Mouse (Mus musculus): ENCODE results near the gene Zswim3. TPM values are rescaled to one million over a fixed set of nuclear protein-coding genes. Genes with fewer than 3 reads are reported as not detected.
A peak's percentile ranks its signal among the peaks of the same experiment; 100 is the strongest.

Gene Zswim3
- total RNA-seq (2021) = 1 to 10 TPM; 8.9 to 9.0 TPM

GRCm38 (mm10) chr2:164804533-164805331, at the start of gene Zswim3, which contains the start of gene Acot8:
Zswim3 (plus strand) TSS chr2:164805098.
Acot8 (minus strand) TSS chr2:164804882.
- DNase-seq (ENCODE audit: extremely low spot score in 1 of 2, low spot score in 2 of 2) = peak; percentile 97 to 99
- intact Hi-C loops (cut with DNase I) = no loop called here

- no peak for DNase-seq (ENCODE audit: extremely low spot score in 1 of 2, low spot score in 2 of 2)
- intact Hi-C loops (cut with DNase I) = no loop called here
Measured at GRCm38 (mm10) chr2:164757841-164758240, 47.1 kb upstream of the Zswim3 start.

GRCm38 (mm10) chr2:164758692-164759091, 46.2 kb upstream of the Zswim3 start:
- intact Hi-C loops (cut with DNase I) = no loop called here
- DNase-seq (ENCODE audit: extremely low spot score in 1 of 2, low spot score in 2 of 2) = no peak

GRCm38 (mm10) chr2:164760059-164760833, 44.7 kb upstream of the Zswim3 start:
- intact Hi-C loops (cut with DNase I) = no loop called here

GRCm38 (mm10) chr2:164761502-164761901, 43.4 kb upstream of the Zswim3 start:
- no peak for DNase-seq (ENCODE audit: extremely low spot score in 1 of 2, low spot score in 2 of 2)
- intact Hi-C loops (cut with DNase I) = no loop called here

More at GRCm38 (mm10) chr2:164760059-164760833, 44.7 kb upstream of the Zswim3 start:
- DNase-seq (ENCODE audit: extremely low spot score in 1 of 2, low spot score in 2 of 2) = no peak

GRCm38 (mm10) chr2:164761971-164762370, 42.9 kb upstream of the Zswim3 start:
- intact Hi-C loops (cut with DNase I) = no loop called here

GRCm38 (mm10) chr2:164762593-164762992, 42.3 kb upstream of the Zswim3 start:
- DNase-seq (ENCODE audit: extremely low spot score in 1 of 2, low spot score in 2 of 2) = no peak
- intact Hi-C loops (cut with DNase I) = no loop called here

More at GRCm38 (mm10) chr2:164761971-164762370, 42.9 kb upstream of the Zswim3 start:
- no peak for DNase-seq (ENCODE audit: extremely low spot score in 1 of 2, low spot score in 2 of 2)

GRCm38 (mm10) chr2:164765841-164766240, 39.1 kb upstream of the Zswim3 start:
- DNase-seq (ENCODE audit: extremely low spot score in 1 of 2, low spot score in 2 of 2) = no peak
- intact Hi-C loops (cut with DNase I) = no loop called here

GRCm38 (mm10) chr2:164767812-164768540, 36.9 kb upstream of the Zswim3 start:
- intact Hi-C loops (cut with DNase I) = no loop called here
- no peak for DNase-seq (ENCODE audit: extremely low spot score in 1 of 2, low spot score in 2 of 2)

- intact Hi-C loops (cut with DNase I) = no loop called here
- DNase-seq (ENCODE audit: extremely low spot score in 1 of 2, low spot score in 2 of 2) = peak; percentile 98 to 100
Measured at GRCm38 (mm10) chr2:164769258-164770037, 35.5 kb upstream of the Zswim3 start, which contains the start of gene Ube2c. Ube2c (plus strand) TSS chr2:164769898.

- intact Hi-C loops (cut with DNase I) = no loop called here
Measured at GRCm38 (mm10) chr2:164770279-164770678, 34.6 kb upstream of the Zswim3 start.

GRCm38 (mm10) chr2:164771123-164771522, 33.8 kb upstream of the Zswim3 start:
- intact Hi-C loops (cut with DNase I) = no loop called here
- DNase-seq (ENCODE audit: extremely low spot score in 1 of 2, low spot score in 2 of 2) = no peak

More at GRCm38 (mm10) chr2:164770279-164770678, 34.6 kb upstream of the Zswim3 start:
- DNase-seq (ENCODE audit: extremely low spot score in 1 of 2, low spot score in 2 of 2) = no peak

- intact Hi-C loops (cut with DNase I) = no loop called here
- no peak for DNase-seq (ENCODE audit: extremely low spot score in 1 of 2, low spot score in 2 of 2)
Measured at GRCm38 (mm10) chr2:164773229-164773988, 31.5 kb upstream of the Zswim3 start.

- intact Hi-C loops (cut with DNase I) = no loop called here
- no peak for DNase-seq (ENCODE audit: extremely low spot score in 1 of 2, low spot score in 2 of 2)
Measured at GRCm38 (mm10) chr2:164773989-164774364, 30.9 kb upstream of the Zswim3 start.

GRCm38 (mm10) chr2:164776130-164776529, 28.8 kb upstream of the Zswim3 start:
- no peak for DNase-seq (ENCODE audit: extremely low spot score in 1 of 2, low spot score in 2 of 2)
- intact Hi-C loops (cut with DNase I) = no loop called here

- intact Hi-C loops (cut with DNase I) = no loop called here
- no peak for DNase-seq (ENCODE audit: extremely low spot score in 1 of 2, low spot score in 2 of 2)
Measured at GRCm38 (mm10) chr2:164776801-164777200, 28.1 kb upstream of the Zswim3 start.

- DNase-seq (ENCODE audit: extremely low spot score in 1 of 2, low spot score in 2 of 2) = no peak
- intact Hi-C loops (cut with DNase I) = no loop called here
Measured at GRCm38 (mm10) chr2:164777246-164778014, 27.5 kb upstream of the Zswim3 start.

All from left cerebral cortex, postnatal 10 days (tissue).